Mouse (Mus musculus) hindbrain, postnatal 0 days (tissue): Measurements from ENCODE around the gene Alb. TPM values are rescaled to one million over a fixed set of nuclear protein-coding genes. Genes with fewer than 3 reads are reported as not detected.

ENCODE experiments used
- ATAC-seq: fragments of 200-750 bp; cut with Nextera tagmentation; 2 replicates; pipeline ENCODE4 v1.8.0; 2017; ENCODE audit warnings: mild to moderate bottlenecking, moderate TSS enrichment, moderate library complexity
- DNase-seq: peaks from one replicate; pipeline ENCODE4 v3.0.0-alpha.2; 2015; ENCODE audit warnings: low spot score
- H3K27ac ChIP-seq: fragments of 300-500 bp; sonication (generic); 2 replicates; pipeline ENCODE4 v1.5.1; 2014; ENCODE audit warnings: mild to moderate bottlenecking
- H3K27me3 ChIP-seq: fragments of 300-500 bp; sonication (generic); 2 replicates; pipeline ENCODE4 v1.6.1; 2014; ENCODE audit warnings: low read length, mixed read lengths; ENCODE audit not compliant: insufficient read depth
- H3K36me3 ChIP-seq: fragments of 300-500 bp; sonication (generic); 2 replicates; pipeline ENCODE4 v1.6.1; 2014; ENCODE audit warnings: low read length, mixed read lengths; ENCODE audit not compliant: insufficient read depth
- H3K4me1 ChIP-seq: fragments of 300-500 bp; sonication (generic); 2 replicates; pipeline ENCODE4 v1.6.1; 2014; ENCODE audit warnings: antibody characterized with exemption, low read length, mixed read lengths; ENCODE audit not compliant: insufficient read depth
- H3K4me2 ChIP-seq: fragments of 300-500 bp; sonication (generic); 2 replicates; pipeline ENCODE4 v1.6.1; 2014; ENCODE audit warnings: low read depth, mild to moderate bottlenecking, low read length, moderate library complexity, mixed read lengths
- H3K4me3 ChIP-seq: fragments of 300-500 bp; sonication (generic); 2 replicates; pipeline ENCODE4 v1.5.1; 2014; ENCODE audit warnings: low read length
- H3K9ac ChIP-seq: fragments of 300-500 bp; sonication (generic); replicated peaks from 2 replicates; pipeline ENCODE4 v1.6.1; 2014; ENCODE audit warnings: mild to moderate bottlenecking, low read length, moderate library complexity, mixed read lengths
- H3K9me3 ChIP-seq: fragments of 300-500 bp; sonication (generic); 2 replicates; pipeline ENCODE4 v1.6.1; 2016; ENCODE audit warnings: low read length, mixed read lengths
- CTCF ChIP-seq: IDR thresholded peaks from 2 replicates; pipeline ENCODE4 v1.5.1; 2016; ENCODE audit warnings: antibody characterized with exemption, control low read depth, low read depth
- WGBS: fragments of 180-500 bp; shearing (Covaris S2); extraction: QIAGEN DNeasy Blood & Tissue Kit; methylation state at CpG from one replicate; pipeline ENCODE4 v1.1.7; 2014; 5-methylcytosine and 5-hydroxymethylcytosine counted together
- polyA plus RNA-seq: library from polyadenylated mRNA; unstranded; fragments of >200 nt; fragmentation: Nextera tagmentation; extraction: Ambion mirVana; gene quantifications from 2 replicates; pipeline ENCODE4 v1.2.1, GENCODE M21; 2015
- total RNA-seq: library from RNA; depleted of rRNA; stranded (reverse); fragments of >200 nt; gene quantifications from 2 replicates; pipeline ENCODE4 v1.2.3, GENCODE M21; 2014; rRNA removed

Alb gene
- total RNA-seq (0.21 TPM in 1 of 2 replicates, not detected in the other), polyA plus RNA-seq (not detected in 2 replicates)

DNA sequence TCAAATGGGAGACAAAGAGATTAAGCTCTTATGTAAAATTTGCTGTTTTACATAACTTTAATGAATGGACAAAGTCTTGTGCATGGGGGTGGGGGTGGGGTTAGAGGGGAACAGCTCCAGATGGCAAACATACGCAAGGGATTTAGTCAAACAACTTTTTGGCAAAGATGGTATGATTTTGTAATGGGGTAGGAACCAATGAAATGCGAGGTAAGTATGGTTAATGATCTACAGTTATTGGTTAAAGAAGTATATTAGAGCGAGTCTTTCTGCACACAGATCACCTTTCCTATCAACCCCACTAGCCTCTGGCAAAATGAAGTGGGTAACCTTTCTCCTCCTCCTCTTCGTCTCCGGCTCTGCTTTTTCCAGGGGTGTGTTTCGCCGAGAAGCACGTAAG, at the start of gene Alb:
Alb (plus strand) TSS at position 279 of the 400 bp plus-strand sequence.
- no peak for TF ChIP-seq CTCF
- Histone ChIP-seq H3K27me3 (no peaks in the 10 kb centered on the region), H3K4me3 (no peak within 1 kb of the TSS), H3K9ac (no peak within 1 kb of the TSS), H3K4me2 (no peak within 1 kb of the TSS), H3K27ac (no peak within 1 kb of the TSS), H3K4me1 (no peaks in the 10 kb centered on the region), H3K9me3 (no peaks in the 10 kb centered on the region), H3K36me3 (no peaks in the 10 kb centered on the region)
- ATAC-seq = no peak
- 91% methylated on average over 8 of the region's 8 CpGs for WGBS
- DNase-seq = no peak

DNA sequence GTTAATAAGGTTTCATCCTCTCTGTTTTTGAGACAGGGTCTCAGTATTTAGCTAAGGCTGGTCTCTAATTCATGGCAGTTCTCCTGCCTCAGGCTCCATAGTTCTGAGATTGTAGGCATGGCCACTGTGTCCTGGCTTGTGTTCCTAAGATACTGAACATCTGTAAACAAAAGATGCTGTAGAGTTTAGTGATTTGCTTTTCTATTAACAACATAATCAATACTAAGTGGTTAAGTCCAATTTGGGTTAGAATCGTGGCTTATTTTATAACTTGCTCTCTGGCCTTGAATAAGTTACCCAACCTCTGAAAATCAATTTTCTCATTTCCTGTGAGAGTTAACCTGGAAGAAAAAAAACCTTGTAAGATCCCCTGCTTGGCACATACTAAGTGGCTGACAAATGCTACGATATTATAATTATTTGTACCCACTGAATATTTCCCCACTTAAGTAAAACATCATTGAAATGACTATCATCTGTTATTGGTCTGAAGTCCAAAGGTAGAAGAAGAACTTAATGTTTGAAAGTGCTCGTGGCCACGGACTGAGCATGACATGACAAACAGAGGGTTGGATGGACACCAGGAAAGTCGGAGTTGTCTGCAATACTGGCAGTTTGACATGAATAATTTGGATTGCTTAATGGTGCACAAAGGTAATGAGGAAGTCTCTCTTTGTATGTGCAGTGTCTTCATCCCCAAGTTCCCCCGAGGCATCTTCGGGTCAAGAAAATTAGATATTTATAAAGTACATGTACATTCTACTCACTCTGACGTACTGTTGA, 46.4 kb upstream of the Alb start:
- Histone ChIP-seq H3K36me3 (no peaks in the 10 kb centered on the region), H3K4me3 (no peak overlapping the region), H3K27me3 (no peaks in the 10 kb centered on the region), H3K4me2 (no peak overlapping the region), H3K27ac (no peak overlapping the region), H3K4me1 (no peaks in the 10 kb centered on the region), H3K9me3 (no peaks in the 10 kb centered on the region), H3K9ac (no peak overlapping the region)
- no peak for TF ChIP-seq CTCF
- WGBS = 79% methylated on average over 8 of the region's 8 CpGs
- DNase-seq (no peak), ATAC-seq (no peak)

DNA sequence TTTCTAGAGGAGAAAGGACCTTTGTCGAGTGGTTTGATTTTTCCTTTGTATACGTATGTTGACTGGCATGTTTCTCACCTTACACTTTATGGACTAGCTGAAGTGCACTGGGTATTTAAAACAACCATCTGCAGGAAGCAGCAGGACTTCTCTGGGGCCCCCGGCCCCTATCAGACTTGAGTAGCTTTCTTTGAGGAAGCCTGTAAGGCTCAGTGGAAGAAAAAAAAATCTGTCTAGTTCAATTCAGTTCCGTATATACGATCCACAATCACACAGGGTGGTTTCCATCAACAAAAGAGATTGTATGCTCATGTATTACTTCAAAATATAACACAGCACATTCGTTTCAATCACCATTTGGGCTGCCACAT, 45.8 kb upstream of the Alb start:
- H3K4me1 ChIP-seq = no peaks in the 10 kb centered on the region
- no peak overlapping the region for H3K4me3 ChIP-seq
- no peaks in the 10 kb centered on the region for H3K36me3 ChIP-seq
- no peak for ATAC-seq
- H3K4me2 ChIP-seq = no peak overlapping the region
- no peak for TF ChIP-seq CTCF
- no peaks in the 10 kb centered on the region for H3K27me3 ChIP-seq
- DNase-seq = no peak
- no peak overlapping the region for H3K27ac ChIP-seq
- no peaks in the 10 kb centered on the region for H3K9me3 ChIP-seq
- no peak overlapping the region for H3K9ac ChIP-seq
- 62% methylated on average over 6 of the region's 6 CpGs for whole genome bisulfite sequencing

DNA sequence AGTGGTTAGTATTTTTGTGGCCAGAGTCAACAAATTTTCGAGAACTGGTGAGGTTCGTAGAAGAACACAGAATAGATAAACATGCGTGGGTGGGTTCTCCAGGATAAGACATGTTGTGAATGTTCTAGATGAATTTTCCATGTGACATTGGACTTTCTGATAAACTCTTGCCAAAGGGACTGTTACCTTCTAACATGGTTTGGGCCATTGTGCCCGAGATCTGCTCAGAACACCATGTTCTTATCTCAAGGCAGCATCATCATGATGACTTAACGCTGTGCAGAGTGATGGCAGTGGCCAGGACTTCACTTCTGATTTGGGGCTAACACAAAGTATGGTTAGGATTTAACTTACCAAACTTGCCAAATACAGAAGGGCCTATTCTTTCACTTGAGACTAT, 36.1 kb upstream of the Alb start:
- no peak for DNase-seq
- no peaks in the 10 kb centered on the region for H3K27me3 ChIP-seq
- no peaks in the 10 kb centered on the region for H3K36me3 ChIP-seq
- 85% methylated on average over 5 of the region's 5 CpGs for WGBS
- ATAC-seq = no peak
- no peak overlapping the region for H3K27ac ChIP-seq
- H3K4me3 ChIP-seq = no peak overlapping the region
- no peaks in the 10 kb centered on the region for H3K4me1 ChIP-seq
- TF ChIP-seq CTCF = no peak
- no peaks in the 10 kb centered on the region for H3K9me3 ChIP-seq
- no peak overlapping the region for H3K4me2 ChIP-seq
- H3K9ac ChIP-seq = no peak overlapping the region

DNA sequence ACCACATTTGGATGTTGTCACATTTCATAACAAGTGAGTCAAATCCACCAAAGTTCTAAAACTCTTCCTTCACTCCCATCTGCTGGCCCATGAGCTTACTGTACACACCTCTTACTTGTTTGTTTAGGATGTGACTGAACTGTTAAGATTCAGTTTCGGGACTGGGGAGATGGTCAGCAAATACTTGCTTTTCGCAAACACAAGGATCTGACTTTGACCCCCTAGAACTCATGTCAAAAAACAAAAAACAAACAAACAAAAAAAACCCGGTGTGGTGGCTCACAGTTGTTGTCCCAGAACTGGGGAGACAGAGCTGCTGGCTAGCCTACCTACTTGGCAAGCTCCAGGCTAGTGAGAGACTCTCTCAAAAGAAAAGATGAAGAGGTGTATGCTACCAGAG, 35.5 kb upstream of the Alb start:
- Histone ChIP-seq H3K27me3 (no peaks in the 10 kb centered on the region), H3K4me3 (no peak overlapping the region), H3K4me2 (no peak overlapping the region), H3K9ac (no peak overlapping the region), H3K9me3 (no peaks in the 10 kb centered on the region), H3K27ac (no peak overlapping the region), H3K36me3 (no peaks in the 10 kb centered on the region), H3K4me1 (no peaks in the 10 kb centered on the region)
- TF ChIP-seq CTCF = no peak
- ATAC-seq (no peak), DNase-seq (no peak)
- 86% methylated on average over 3 of the region's 3 CpGs for WGBS

DNA sequence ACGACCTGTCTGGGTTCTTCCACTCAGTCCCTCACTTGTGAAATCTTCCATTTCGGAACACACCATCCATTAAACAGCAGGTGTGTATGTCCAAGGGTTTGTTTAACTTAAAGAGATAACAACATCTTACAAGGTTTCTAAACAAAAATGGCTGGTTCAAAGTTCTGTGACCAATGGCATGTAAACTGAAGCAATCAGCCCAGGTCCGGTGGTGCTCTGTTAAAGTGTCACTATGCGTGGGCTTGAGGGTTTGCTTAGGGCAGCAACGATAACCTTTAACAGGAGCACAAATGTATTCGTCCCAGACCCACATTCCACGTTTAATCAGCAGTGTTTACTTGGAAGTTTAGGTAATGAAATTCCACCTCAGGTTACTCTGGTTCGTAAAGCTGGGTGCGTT, 29.6 kb upstream of the Alb start:
- Histone ChIP-seq H3K36me3 (no peaks in the 10 kb centered on the region), H3K4me1 (no peaks in the 10 kb centered on the region), H3K27ac (no peak overlapping the region), H3K9ac (no peak overlapping the region), H3K27me3 (no peaks in the 10 kb centered on the region), H3K4me3 (no peak overlapping the region), H3K9me3 (no peaks in the 10 kb centered on the region), H3K4me2 (no peak overlapping the region)
- WGBS = 82% methylated on average over 9 of the region's 9 CpGs
- ATAC-seq = no peak
- no peak for DNase-seq
- no peak for TF ChIP-seq CTCF

DNA sequence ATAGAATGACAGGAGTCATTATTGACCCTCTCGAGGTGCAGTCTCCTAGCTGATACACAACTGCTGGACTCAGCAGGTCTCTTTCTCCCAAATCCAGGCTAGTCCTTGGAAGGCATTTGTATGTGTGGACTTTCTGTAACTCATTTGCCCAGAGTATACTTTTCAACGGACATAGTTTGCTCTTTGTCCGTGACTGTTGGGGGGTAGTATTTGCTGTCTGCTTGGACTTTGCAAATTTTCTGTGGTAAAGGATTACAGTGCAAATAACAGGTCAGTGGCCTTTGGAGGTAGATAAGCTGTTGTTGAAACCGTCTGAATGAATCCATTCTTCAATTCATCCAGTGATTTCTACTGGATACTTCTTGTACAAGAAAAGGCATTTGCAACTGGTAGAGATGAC, 21.5 kb upstream of the Alb start:
- no peaks in the 10 kb centered on the region for H3K4me1 ChIP-seq
- H3K4me2 ChIP-seq = no peak overlapping the region
- H3K9me3 ChIP-seq = no peaks in the 10 kb centered on the region
- H3K4me3 ChIP-seq = no peak overlapping the region
- no peak overlapping the region for H3K27ac ChIP-seq
- WGBS = 84% methylated on average over 4 of the region's 4 CpGs
- no peak for TF ChIP-seq CTCF
- no peak overlapping the region for H3K9ac ChIP-seq
- no peaks in the 10 kb centered on the region for H3K27me3 ChIP-seq
- DNase-seq (no peak), ATAC-seq (no peak)
- no peaks in the 10 kb centered on the region for H3K36me3 ChIP-seq
